Mouse (Mus musculus) limb, embryonic 10.5 days (tissue): ENCODE results near the gene Ifna9. TPM values are rescaled to one million over a fixed set of nuclear protein-coding genes. Genes with fewer than 3 reads are reported as not detected.

ENCODE experiments used
- polyA plus RNA-seq: library from polyadenylated mRNA; unstranded; fragments of >200 nt; fragmentation: Nextera tagmentation; extraction: Ambion mirVana; gene quantifications from 2 replicates; pipeline ENCODE4 v1.2.1, GENCODE M21; 2016

Gene Ifna9
- polyA plus RNA-seq, 1 experiment from 2014 or later = not detected

Other genes starting within 250 kb of the Ifna9 start
- gene Hacd4, start 153.5 kb downstream of the Ifna9 start, polyA plus RNA-seq = 2.1 and 2.5 TPM in 2 replicates
- gene Ifnb1, start 69.6 kb downstream of the Ifna9 start, polyA plus RNA-seq = not detected in 2 replicates
- not detected in 2 replicates for gene Ifna15, start 34.1 kb downstream of the Ifna9 start, polyA plus RNA-seq
- not detected in 2 replicates for gene Ifna14, start 20.6 kb downstream of the Ifna9 start, polyA plus RNA-seq
- gene Ifna12, start 11.0 kb upstream of the Ifna9 start, polyA plus RNA-seq = not detected in 2 replicates
- gene C87499, start 42.0 kb upstream of the Ifna9 start, polyA plus RNA-seq = not detected in 2 replicates
- gene Ifna13, start 52.1 kb upstream of the Ifna9 start, polyA plus RNA-seq = 0.24 TPM in 1 of 2 replicates, not detected in the other
- not detected in 2 replicates for gene Ifna16, start 84.5 kb upstream of the Ifna9 start, polyA plus RNA-seq
- not detected in 2 replicates for gene Ifna2, start 91.5 kb upstream of the Ifna9 start, polyA plus RNA-seq
- gene Ifnab, start 99.0 kb upstream of the Ifna9 start, polyA plus RNA-seq = not detected in 2 replicates
- 1.1 and 1.5 TPM in 2 replicates for gene Gm26566, start 129.4 kb upstream of the Ifna9 start, polyA plus RNA-seq
- gene Klhl9, start 130.1 kb upstream of the Ifna9 start, polyA plus RNA-seq = 82.7 and 106 TPM in 2 replicates
- 0.33 TPM in 1 of 2 replicates, not detected in the other for gene Gm13271, start 162.5 kb upstream of the Ifna9 start, polyA plus RNA-seq
- 0.40 and 0.54 TPM in 2 replicates for gene Gm13283, start 167.7 kb upstream of the Ifna9 start, polyA plus RNA-seq
- gene Gm13290, start 181.4 kb upstream of the Ifna9 start, polyA plus RNA-seq = 0.74 and 0.94 TPM in 2 replicates
- not detected in 2 replicates for gene Gm13289, start 184.5 kb upstream of the Ifna9 start, polyA plus RNA-seq
- not detected in 2 replicates for gene Gm13272, start 187.5 kb upstream of the Ifna9 start, polyA plus RNA-seq
- gene Ifnz, start 189.7 kb upstream of the Ifna9 start, polyA plus RNA-seq = 0.16 and 0.39 TPM in 2 replicates
- gene Gm13276, start 193.3 kb upstream of the Ifna9 start, polyA plus RNA-seq = not detected in 2 replicates
- not detected in 2 replicates for gene Gm13277, start 196.2 kb upstream of the Ifna9 start, polyA plus RNA-seq
- gene Gm13278, start 199.2 kb upstream of the Ifna9 start, polyA plus RNA-seq = not detected in 2 replicates
- gene Gm13275, start 202.1 kb upstream of the Ifna9 start, polyA plus RNA-seq = not detected in 2 replicates
- not detected in 2 replicates for gene Gm13279, start 205.0 kb upstream of the Ifna9 start, polyA plus RNA-seq
- gene Gm13285, start 207.3 kb upstream of the Ifna9 start, polyA plus RNA-seq = 0.28 and 0.48 TPM in 2 replicates
- not detected in 2 replicates for gene Gm13287, start 210.9 kb upstream of the Ifna9 start, polyA plus RNA-seq
- gene Gm13288, start 213.1 kb upstream of the Ifna9 start, polyA plus RNA-seq = 0.15 TPM in 1 of 2 replicates, not detected in the other
- gene Ifna7, start 223.8 kb upstream of the Ifna9 start, polyA plus RNA-seq = not detected in 2 replicates
- not detected in 2 replicates for gene Ifna11, start 227.6 kb upstream of the Ifna9 start, polyA plus RNA-seq
- gene Ifna6, start 235.0 kb upstream of the Ifna9 start, polyA plus RNA-seq = not detected in 2 replicates
- not detected in 2 replicates for gene Ifna5, start 243.1 kb upstream of the Ifna9 start, polyA plus RNA-seq
- not detected in 2 replicates for gene Ifna4, start 249.5 kb upstream of the Ifna9 start, polyA plus RNA-seq